Mouse (Mus musculus) brain, embryonic 14.5 days (tissue): ENCODE data around the gene Mlip.

Experiments used
- CTCF ChIP-seq: fragments of 200-500 bp; IDR thresholded peaks from 2 replicates; pipeline ENCODE4 v1.5.1; 2012; ENCODE audit warnings: inconsistent platforms, mild to moderate bottlenecking, moderate library complexity, borderline replicate concordance; ENCODE audit not compliant: insufficient read depth, insufficient read length; ENCODE audit errors: extremely low read depth
- POLR2A ChIP-seq: fragments of 200-500 bp; IDR thresholded peaks from 2 replicates; pipeline ENCODE4 v1.6.1; 2012; ENCODE audit warnings: mild to moderate bottlenecking, inconsistent platforms, borderline replicate concordance; ENCODE audit not compliant: poor library complexity, insufficient read depth, insufficient read length, severe bottlenecking; ENCODE audit errors: extremely low read depth

DNA sequence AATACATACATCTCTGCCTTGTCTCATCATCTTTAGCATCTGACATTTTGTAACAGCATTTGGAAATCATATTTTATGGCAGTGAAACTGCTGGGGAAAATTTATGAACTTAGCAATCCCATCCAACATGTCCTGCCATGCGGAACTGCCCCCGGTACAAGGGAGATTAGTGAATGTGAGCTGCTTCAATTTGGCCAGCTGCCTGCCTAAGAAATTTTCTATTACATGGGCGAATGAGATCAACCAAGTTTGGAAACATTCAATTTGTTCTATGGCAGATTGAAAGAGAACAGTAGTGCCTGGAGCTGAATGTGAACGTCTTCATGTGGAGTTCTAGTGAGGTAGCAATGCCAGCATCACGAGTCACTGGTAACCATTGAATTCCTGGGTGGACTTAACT, 191.0 kb downstream of the Mlip start:
- TF ChIP-seq CTCF (no peak), POLR2A (no peak)
